Mouse (Mus musculus): Measurements from ENCODE around the gene Dclk3. TPM values are rescaled to one million over a fixed set of nuclear protein-coding genes. Genes with fewer than 3 reads are reported as not detected.

The Dclk3 gene
- polyA plus RNA-seq, 1 experiment, result 28.7 TPM

GRCm38 (mm10) chr9:111428698-111429362 is 10.1 kb upstream of the Dclk3 start:
- TF ChIP-seq CTCF (IDR thresholded peaks at IDR 0.05; ENCODE audit: extremely low read depth, insufficient read depth, low read length) (no peak), POLR2A (IDR thresholded peaks at IDR 0.05; ENCODE audit: extremely low read depth, insufficient read depth, low read length) (no peak)
- H3K4me3 ChIP-seq (ENCODE audit: insufficient read depth, low read length), result no peak overlapping the region
- H3K27ac ChIP-seq (ENCODE audit: insufficient read depth, low read length), result no peak overlapping the region
- H3K4me1 ChIP-seq (ENCODE audit: control insufficient read depth, insufficient read depth, low read length), result peaks cover 1% of the 10 kb centered on the region

- Histone ChIP-seq H3K4me1 (ENCODE audit: control insufficient read depth, insufficient read depth, low read length) (peaks cover 1% of the 10 kb centered on the region), H3K4me3 (ENCODE audit: insufficient read depth, low read length) (no peak overlapping the region), H3K27ac (ENCODE audit: insufficient read depth, low read length) (no peak overlapping the region)
- no peak for TF ChIP-seq CTCF (IDR thresholded peaks at IDR 0.05; ENCODE audit: extremely low read depth, insufficient read depth, low read length)
- TF ChIP-seq POLR2A (IDR thresholded peaks at IDR 0.05; ENCODE audit: extremely low read depth, insufficient read depth, low read length), result no peak
These were observed 9.5 kb upstream of the Dclk3 start for GRCm38 (mm10) chr9:111429363-111429750.

GRCm38 (mm10) chr9:111435429-111435828 is 3.5 kb upstream of the Dclk3 start:
- Histone ChIP-seq H3K4me1 (ENCODE audit: control insufficient read depth, insufficient read depth, low read length) (no peaks in the 10 kb centered on the region), H3K4me3 (ENCODE audit: insufficient read depth, low read length) (no peak overlapping the region), H3K27ac (ENCODE audit: insufficient read depth, low read length) (no peak overlapping the region)
- TF ChIP-seq POLR2A (IDR thresholded peaks at IDR 0.05; ENCODE audit: extremely low read depth, insufficient read depth, low read length) (no peak), CTCF (IDR thresholded peaks at IDR 0.05; ENCODE audit: extremely low read depth, insufficient read depth, low read length) (no peak)

- TF ChIP-seq POLR2A (IDR thresholded peaks at IDR 0.05; ENCODE audit: extremely low read depth, insufficient read depth, low read length) (no peak), CTCF (IDR thresholded peaks at IDR 0.05; ENCODE audit: extremely low read depth, insufficient read depth, low read length) (no peak)
- Histone ChIP-seq H3K4me1 (ENCODE audit: control insufficient read depth, insufficient read depth, low read length) (no peaks in the 10 kb centered on the region), H3K27ac (ENCODE audit: insufficient read depth, low read length) (peak overlapping the region; percentile 74; the same call in 1 of the 2 replicates), H3K4me3 (ENCODE audit: insufficient read depth, low read length) (peak overlapping the region; percentile 96)
These were observed 938 bp downstream of the Dclk3 start for GRCm38 (mm10) chr9:111439836-111440201.

- Histone ChIP-seq H3K27ac (ENCODE audit: insufficient read depth, low read length) (no peak overlapping the region), H3K4me1 (ENCODE audit: control insufficient read depth, insufficient read depth, low read length) (no peaks in the 10 kb centered on the region), H3K4me3 (ENCODE audit: insufficient read depth, low read length) (peak overlapping the region; percentile 96)
- TF ChIP-seq POLR2A (IDR thresholded peaks at IDR 0.05; ENCODE audit: extremely low read depth, insufficient read depth, low read length) (no peak), CTCF (IDR thresholded peaks at IDR 0.05; ENCODE audit: extremely low read depth, insufficient read depth, low read length) (no peak)
These were observed 1.6 kb downstream of the Dclk3 start for GRCm38 (mm10) chr9:111440446-111440845.

- peak overlapping the region; percentile 96 for H3K4me3 ChIP-seq (ENCODE audit: insufficient read depth, low read length)
- TF ChIP-seq POLR2A (IDR thresholded peaks at IDR 0.05; ENCODE audit: extremely low read depth, insufficient read depth, low read length) (no peak), CTCF (IDR thresholded peaks at IDR 0.05; ENCODE audit: extremely low read depth, insufficient read depth, low read length) (no peak)
These were observed 2.3 kb downstream of the Dclk3 start for GRCm38 (mm10) chr9:111441151-111441550.

GRCm38 (mm10) chr9:111446204-111446603 is 7.3 kb downstream of the Dclk3 start:
- peaks cover 10% of the 10 kb centered on the region for H3K4me1 ChIP-seq (ENCODE audit: control insufficient read depth, insufficient read depth, low read length)
- H3K27ac ChIP-seq (ENCODE audit: insufficient read depth, low read length), result no peak overlapping the region
- TF ChIP-seq POLR2A (IDR thresholded peaks at IDR 0.05; ENCODE audit: extremely low read depth, insufficient read depth, low read length), result no peak
- no peak for TF ChIP-seq CTCF (IDR thresholded peaks at IDR 0.05; ENCODE audit: extremely low read depth, insufficient read depth, low read length)
- no peak overlapping the region for H3K4me3 ChIP-seq (ENCODE audit: insufficient read depth, low read length)

More at GRCm38 (mm10) chr9:111441151-111441550, 2.3 kb downstream of the Dclk3 start:
- no peak overlapping the region for H3K27ac ChIP-seq (ENCODE audit: insufficient read depth, low read length)
- no peaks in the 10 kb centered on the region for H3K4me1 ChIP-seq (ENCODE audit: control insufficient read depth, insufficient read depth, low read length)

- TF ChIP-seq POLR2A (IDR thresholded peaks at IDR 0.05; ENCODE audit: extremely low read depth, insufficient read depth, low read length) (no peak), CTCF (IDR thresholded peaks at IDR 0.05; ENCODE audit: extremely low read depth, insufficient read depth, low read length) (no peak)
These were observed 10.1 kb downstream of the Dclk3 start for GRCm38 (mm10) chr9:111448976-111449375.

GRCm38 (mm10) chr9:111449880-111450279 is 11.0 kb downstream of the Dclk3 start:
- no peak overlapping the region for H3K4me3 ChIP-seq (ENCODE audit: insufficient read depth, low read length)
- H3K4me1 ChIP-seq (ENCODE audit: control insufficient read depth, insufficient read depth, low read length), result peaks cover 12% of the 10 kb centered on the region
- no peak for TF ChIP-seq POLR2A (IDR thresholded peaks at IDR 0.05; ENCODE audit: extremely low read depth, insufficient read depth, low read length)
- TF ChIP-seq CTCF (IDR thresholded peaks at IDR 0.05; ENCODE audit: extremely low read depth, insufficient read depth, low read length), result no peak
- no peak overlapping the region for H3K27ac ChIP-seq (ENCODE audit: insufficient read depth, low read length)

More at GRCm38 (mm10) chr9:111448976-111449375, 10.1 kb downstream of the Dclk3 start:
- Histone ChIP-seq H3K4me3 (ENCODE audit: insufficient read depth, low read length) (no peak overlapping the region), H3K27ac (ENCODE audit: insufficient read depth, low read length) (no peak overlapping the region), H3K4me1 (ENCODE audit: control insufficient read depth, insufficient read depth, low read length) (peaks cover 11% of the 10 kb centered on the region)

- H3K4me1 ChIP-seq (ENCODE audit: control insufficient read depth, insufficient read depth, low read length), result peaks cover 14% of the 10 kb centered on the region
- no peak overlapping the region for H3K27ac ChIP-seq (ENCODE audit: insufficient read depth, low read length)
- no peak overlapping the region for H3K4me3 ChIP-seq (ENCODE audit: insufficient read depth, low read length)
- TF ChIP-seq CTCF (IDR thresholded peaks at IDR 0.05; ENCODE audit: extremely low read depth, insufficient read depth, low read length), result no peak
These were observed 12.0 kb downstream of the Dclk3 start for GRCm38 (mm10) chr9:111450853-111451404.
